Mouse (Mus musculus) heart, postnatal 0 days (tissue): ENCODE results near the gene Golt1b.

Experiments
- CTCF ChIP-seq: IDR thresholded peaks from 2 replicates; pipeline ENCODE4 v1.5.1; 2016; ENCODE audit warnings: antibody characterized with exemption, control low read depth, low read depth
- EP300 ChIP-seq: IDR thresholded peaks from 2 replicates; pipeline ENCODE4 v1.6.1; 2016; ENCODE audit warnings: antibody characterized with exemption, low read depth

GRCm38 (mm10) chr6:142365742-142366472, 21.1 kb upstream of the Golt1b start:
- TF ChIP-seq CTCF (no peak), EP300 (no peak)
